Mouse (Mus musculus): ENCODE measurements around the gene Hipk2. TPM values are rescaled to one million over a fixed set of nuclear protein-coding genes. Genes with fewer than 3 reads are reported as not detected.

The Hipk2 gene
- polyA plus RNA-seq, 1 experiment from 2014 or later, result 25.8 TPM

DNA sequence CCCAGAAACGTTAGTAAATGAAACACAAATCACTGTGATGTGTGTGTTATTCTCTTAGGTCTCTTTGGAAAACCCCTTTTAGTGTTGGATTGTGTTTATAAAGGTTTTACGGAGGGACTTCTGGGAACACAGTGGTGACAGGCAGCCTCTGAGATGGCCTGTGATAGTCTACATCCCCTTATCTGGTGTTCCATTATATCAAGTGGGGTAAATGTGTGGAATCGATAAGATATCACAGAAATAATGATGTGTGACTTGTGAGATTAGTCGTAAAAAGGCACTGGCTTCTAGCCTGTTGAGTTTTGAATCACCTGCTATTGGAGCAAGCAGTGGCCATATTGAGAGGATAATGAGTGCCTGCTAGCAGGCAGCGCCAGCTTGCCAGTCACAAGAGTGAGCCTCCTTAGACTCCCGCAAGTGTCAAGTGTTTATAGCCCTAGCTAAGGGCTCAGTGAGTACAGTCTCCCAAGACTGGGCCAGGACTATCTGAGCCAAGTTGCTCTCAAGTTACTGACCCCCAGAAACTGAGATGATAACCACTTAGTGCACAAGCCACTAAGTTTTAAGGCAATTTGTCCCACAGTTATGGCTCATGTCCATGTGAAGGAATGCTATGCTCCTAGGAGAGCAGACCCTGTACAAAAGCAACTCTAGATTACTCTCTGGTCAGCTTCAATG, 113.2 kb downstream of the Hipk2 start:
- no peak for ATAC-seq (ENCODE audit: low FRiP score)
- Histone ChIP-seq H3K4me1 (ENCODE audit: control insufficient read depth, insufficient read depth, low read length) (peaks cover 14% of the 10 kb centered on the region), H3K36me3 (ENCODE audit: control insufficient read depth, insufficient read depth, low read length) (no peaks in the 10 kb centered on the region)

DNA sequence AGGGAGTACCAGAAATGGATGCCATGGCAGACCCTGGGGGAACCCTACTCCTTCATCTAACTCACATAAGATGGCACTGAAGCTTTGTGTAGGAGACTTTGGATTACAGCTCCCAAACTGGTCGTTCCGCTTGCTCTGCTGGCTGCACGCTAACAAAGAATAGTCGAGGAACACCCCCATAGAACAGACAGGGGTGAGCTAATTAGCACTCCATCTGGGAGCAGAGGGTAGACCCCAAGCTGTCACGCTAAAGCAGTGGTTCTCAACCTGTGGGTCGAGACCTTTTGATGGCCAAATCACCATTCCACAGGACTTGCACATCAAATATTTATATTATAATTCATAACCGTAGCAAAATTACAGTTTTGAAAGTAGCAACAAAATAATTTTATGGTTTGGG, 114.0 kb downstream of the Hipk2 start:
- Histone ChIP-seq H3K4me3 (ENCODE audit: low read depth, low read length) (no peak overlapping the region), H3K4me2 (no peak overlapping the region), H3K36me3 (ENCODE audit: control insufficient read depth, insufficient read depth, low read length) (no peaks in the 10 kb centered on the region), H3K27me3 (ENCODE audit: control insufficient read depth, insufficient read depth, low read length) (no peaks in the 10 kb centered on the region), H3K9me3 (ENCODE audit: control insufficient read depth, low read length) (no peaks in the 10 kb centered on the region), H3K27ac (ENCODE audit: low read depth, low read length) (no peak overlapping the region), H3K9ac (ENCODE audit: low read length) (no peak overlapping the region), H3K4me1 (ENCODE audit: control insufficient read depth, insufficient read depth, low read length) (peaks cover 14% of the 10 kb centered on the region)
- DNase-seq (ENCODE audit: low spot score, missing footprints), result no peak
- no peak for ATAC-seq (ENCODE audit: low FRiP score)
- 64% methylated on average over 7 of the region's 7 CpGs for WGBS

More for the DNA sequence above, 113.2 kb downstream of the Hipk2 start:
- H3K4me3 ChIP-seq (ENCODE audit: low read depth, low read length), result no peak overlapping the region
- no peak for DNase-seq (ENCODE audit: low spot score, missing footprints)
- H3K27me3 ChIP-seq (ENCODE audit: control insufficient read depth, insufficient read depth, low read length), result no peaks in the 10 kb centered on the region
- no peak overlapping the region for H3K9ac ChIP-seq (ENCODE audit: low read length)
- WGBS, result 79% methylated on average over 6 of the region's 6 CpGs
- H3K9me3 ChIP-seq (ENCODE audit: control insufficient read depth, low read length), result no peaks in the 10 kb centered on the region
- no peak overlapping the region for H3K27ac ChIP-seq (ENCODE audit: low read depth, low read length)
- H3K4me2 ChIP-seq, result no peak overlapping the region

DNA sequence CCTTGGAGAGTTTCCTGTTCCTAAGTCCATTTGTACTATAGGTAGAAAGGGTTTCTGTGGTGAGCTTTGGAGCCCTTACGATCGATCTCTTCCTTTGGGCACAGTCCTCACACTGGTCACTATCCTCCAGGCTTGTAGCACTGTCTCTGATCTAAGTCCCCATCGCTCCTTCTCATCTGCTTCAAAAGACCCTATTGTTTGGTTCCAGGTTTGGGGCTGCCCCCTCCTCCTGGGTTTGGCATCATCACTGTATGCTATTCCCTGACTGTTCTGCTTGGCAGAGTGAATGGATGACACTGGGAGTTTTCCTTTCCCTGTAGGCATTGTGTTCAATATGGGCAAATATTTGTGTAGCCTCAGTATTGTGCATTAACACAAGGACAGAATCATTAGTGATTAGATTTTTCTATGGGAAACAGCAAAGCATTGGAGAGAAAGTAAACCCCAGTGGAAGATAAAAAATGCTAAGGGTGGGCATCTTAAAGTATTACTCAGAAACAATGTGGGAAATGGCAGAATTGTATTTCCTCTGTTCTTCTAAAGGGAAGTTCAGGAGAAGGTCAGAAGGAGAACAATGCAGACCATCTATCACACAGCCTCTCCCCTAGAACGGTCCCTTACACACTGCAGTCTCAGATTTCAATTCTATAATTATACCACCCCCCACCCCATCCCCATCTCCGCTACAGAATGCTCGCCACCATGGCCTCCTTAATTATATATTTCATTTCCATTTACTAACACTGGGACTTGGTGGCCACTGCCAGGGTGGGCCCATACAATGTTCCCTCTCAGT, 114.9 kb downstream of the Hipk2 start:
- H3K4me3 ChIP-seq (ENCODE audit: low read depth, low read length), result no peak overlapping the region
- no peaks in the 10 kb centered on the region for H3K36me3 ChIP-seq (ENCODE audit: control insufficient read depth, insufficient read depth, low read length)
- no peak overlapping the region for H3K9ac ChIP-seq (ENCODE audit: low read length)
- H3K9me3 ChIP-seq (ENCODE audit: control insufficient read depth, low read length), result no peaks in the 10 kb centered on the region
- H3K27me3 ChIP-seq (ENCODE audit: control insufficient read depth, insufficient read depth, low read length), result no peaks in the 10 kb centered on the region
- ATAC-seq (ENCODE audit: low FRiP score) (no peak), DNase-seq (ENCODE audit: low spot score, missing footprints) (no peak)
- no peak overlapping the region for H3K4me2 ChIP-seq
- H3K4me1 ChIP-seq (ENCODE audit: control insufficient read depth, insufficient read depth, low read length), result peaks cover 14% of the 10 kb centered on the region
- WGBS, result 67% methylated on average over 6 of the region's 6 CpGs
- peak overlapping the region; percentile 5; the same call in 1 of the 2 replicates for H3K27ac ChIP-seq (ENCODE audit: low read depth, low read length)

DNA sequence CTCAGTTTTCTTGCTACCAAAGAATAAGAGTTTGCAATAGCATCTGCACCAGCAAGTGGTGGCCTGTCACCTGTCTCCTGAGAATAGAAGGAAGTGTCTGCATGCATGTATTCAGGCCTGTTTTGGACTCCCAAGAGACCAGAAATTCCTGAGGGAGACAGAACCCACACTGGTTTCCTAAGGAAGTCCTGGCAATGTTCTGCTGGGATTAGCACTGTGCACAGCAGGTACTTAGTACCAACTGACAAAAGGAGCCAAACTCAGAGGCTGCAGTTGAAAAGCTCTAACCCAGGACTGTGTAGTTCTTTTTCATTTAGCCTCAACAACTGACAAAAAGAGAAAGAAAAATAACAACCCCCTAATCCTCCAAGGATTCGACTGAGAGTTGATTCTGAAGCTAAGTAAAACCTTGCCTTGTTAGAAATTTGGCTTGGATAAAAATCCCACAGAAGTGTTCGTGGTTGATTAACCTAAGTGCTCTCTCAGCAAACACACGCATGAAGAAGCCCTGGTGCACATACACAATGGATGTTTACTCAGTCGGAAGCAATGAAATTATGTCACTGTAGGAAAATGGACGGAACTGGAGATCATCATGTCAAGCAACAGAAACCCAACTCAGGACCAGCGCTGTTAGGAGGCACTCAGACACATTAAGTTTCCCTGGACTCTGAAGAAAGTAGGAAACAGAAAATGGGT, 115.9 kb downstream of the Hipk2 start:
- 35% methylated on average over 6 of the region's 6 CpGs for WGBS
- ATAC-seq (ENCODE audit: low FRiP score) (no peak), DNase-seq (ENCODE audit: low spot score, missing footprints) (peak; percentile 90)
- Histone ChIP-seq H3K36me3 (ENCODE audit: control insufficient read depth, insufficient read depth, low read length) (no peaks in the 10 kb centered on the region), H3K9me3 (ENCODE audit: control insufficient read depth, low read length) (no peaks in the 10 kb centered on the region), H3K4me2 (no peak overlapping the region), H3K4me3 (ENCODE audit: low read depth, low read length) (no peak overlapping the region), H3K9ac (ENCODE audit: low read length) (no peak overlapping the region), H3K27ac (ENCODE audit: low read depth, low read length) (no peak overlapping the region), H3K4me1 (ENCODE audit: control insufficient read depth, insufficient read depth, low read length) (peaks cover 14% of the 10 kb centered on the region), H3K27me3 (ENCODE audit: control insufficient read depth, insufficient read depth, low read length) (no peaks in the 10 kb centered on the region)

DNA sequence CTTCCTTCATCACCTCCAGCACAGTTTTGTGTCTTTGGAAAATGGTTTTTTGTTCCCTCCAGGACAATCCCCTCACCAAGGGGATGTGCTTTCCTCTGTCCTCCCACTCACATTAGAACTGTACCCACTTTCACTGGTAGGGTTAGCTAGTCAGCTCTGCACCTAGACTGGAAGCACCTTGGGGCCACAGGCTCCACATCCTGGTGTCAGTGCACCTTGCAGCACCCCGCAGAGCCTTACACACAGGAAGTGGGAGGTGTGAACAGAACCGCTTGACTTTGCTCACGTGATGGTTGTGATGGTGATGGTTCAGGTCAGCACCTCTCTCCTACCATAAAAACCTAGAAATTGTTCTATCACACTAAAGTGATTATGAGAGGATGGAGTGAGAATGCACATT, 116.8 kb downstream of the Hipk2 start:
- H3K9me3 ChIP-seq (ENCODE audit: control insufficient read depth, low read length), result no peaks in the 10 kb centered on the region
- H3K9ac ChIP-seq (ENCODE audit: low read length), result no peak overlapping the region
- no peaks in the 10 kb centered on the region for H3K27me3 ChIP-seq (ENCODE audit: control insufficient read depth, insufficient read depth, low read length)
- H3K27ac ChIP-seq (ENCODE audit: low read depth, low read length), result no peak overlapping the region
- H3K36me3 ChIP-seq (ENCODE audit: control insufficient read depth, insufficient read depth, low read length), result no peaks in the 10 kb centered on the region
- DNase-seq (ENCODE audit: low spot score, missing footprints), result no peak
- no peak overlapping the region for H3K4me2 ChIP-seq
- WGBS, result 90% methylated on average over 3 of the region's 3 CpGs
- H3K4me3 ChIP-seq (ENCODE audit: low read depth, low read length), result no peak overlapping the region
- no peak for ATAC-seq (ENCODE audit: low FRiP score)
- H3K4me1 ChIP-seq (ENCODE audit: control insufficient read depth, insufficient read depth, low read length), result peaks cover 14% of the 10 kb centered on the region

DNA sequence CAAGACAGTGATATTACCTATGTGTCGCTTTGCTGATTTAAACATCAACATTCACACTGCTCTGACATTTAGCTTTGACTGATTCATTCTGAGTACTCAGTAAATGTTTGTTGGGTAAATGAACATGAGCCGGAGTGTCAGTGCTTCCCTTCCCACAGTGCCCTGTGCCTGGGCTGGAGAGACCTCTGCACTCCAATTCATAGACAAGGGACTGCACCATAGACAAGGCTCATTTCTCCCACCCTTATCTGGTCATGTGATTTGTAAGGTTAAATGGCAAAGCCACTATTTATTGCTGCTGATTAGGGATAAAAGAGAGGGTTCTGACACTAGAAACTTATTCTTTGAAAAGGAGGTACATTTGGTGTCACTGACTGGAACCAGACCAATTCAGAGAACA, 118.4 kb downstream of the Hipk2 start:
- Histone ChIP-seq H3K27me3 (ENCODE audit: control insufficient read depth, insufficient read depth, low read length) (no peaks in the 10 kb centered on the region), H3K4me1 (ENCODE audit: control insufficient read depth, insufficient read depth, low read length) (peaks cover 14% of the 10 kb centered on the region), H3K4me3 (ENCODE audit: low read depth, low read length) (no peak overlapping the region), H3K4me2 (no peak overlapping the region), H3K36me3 (ENCODE audit: control insufficient read depth, insufficient read depth, low read length) (no peaks in the 10 kb centered on the region), H3K9ac (ENCODE audit: low read length) (no peak overlapping the region), H3K27ac (ENCODE audit: low read depth, low read length) (no peak overlapping the region), H3K9me3 (ENCODE audit: control insufficient read depth, low read length) (no peaks in the 10 kb centered on the region)
- DNase-seq (ENCODE audit: low spot score, missing footprints), result no peak
- WGBS, result 90% methylated on average over 2 of the region's 2 CpGs
- no peak for ATAC-seq (ENCODE audit: low FRiP score)

DNA sequence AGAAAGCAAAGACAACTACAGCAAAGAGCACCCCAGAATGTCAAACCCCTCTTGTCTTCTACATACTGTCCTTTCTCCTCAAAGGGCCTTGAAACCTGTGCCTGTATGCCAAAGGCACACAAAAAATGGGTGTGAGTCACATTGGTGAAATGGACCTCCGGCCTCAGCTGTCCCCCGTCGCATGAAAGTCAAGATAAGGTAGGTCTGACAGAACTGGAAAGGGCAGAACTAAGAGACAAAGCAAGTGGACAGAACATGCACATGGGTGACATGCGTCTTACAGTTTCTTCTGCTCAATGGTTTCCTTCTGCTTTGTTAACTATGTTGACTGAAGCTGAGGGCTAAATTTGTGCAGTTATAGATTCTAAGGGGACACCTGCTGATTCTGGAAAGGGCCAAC, 119.0 kb downstream of the Hipk2 start:
- H3K27ac ChIP-seq (ENCODE audit: low read depth, low read length), result no peak overlapping the region
- ATAC-seq (ENCODE audit: low FRiP score) (no peak), DNase-seq (ENCODE audit: low spot score, missing footprints) (no peak)
- no peaks in the 10 kb centered on the region for H3K36me3 ChIP-seq (ENCODE audit: control insufficient read depth, insufficient read depth, low read length)
- no peak overlapping the region for H3K4me2 ChIP-seq
- no peak overlapping the region for H3K9ac ChIP-seq (ENCODE audit: low read length)
- WGBS, result 90% methylated on average over 4 of the region's 4 CpGs
- no peaks in the 10 kb centered on the region for H3K27me3 ChIP-seq (ENCODE audit: control insufficient read depth, insufficient read depth, low read length)
- no peaks in the 10 kb centered on the region for H3K9me3 ChIP-seq (ENCODE audit: control insufficient read depth, low read length)
- H3K4me3 ChIP-seq (ENCODE audit: low read depth, low read length), result no peak overlapping the region
- peaks cover 14% of the 10 kb centered on the region for H3K4me1 ChIP-seq (ENCODE audit: control insufficient read depth, insufficient read depth, low read length)

DNA sequence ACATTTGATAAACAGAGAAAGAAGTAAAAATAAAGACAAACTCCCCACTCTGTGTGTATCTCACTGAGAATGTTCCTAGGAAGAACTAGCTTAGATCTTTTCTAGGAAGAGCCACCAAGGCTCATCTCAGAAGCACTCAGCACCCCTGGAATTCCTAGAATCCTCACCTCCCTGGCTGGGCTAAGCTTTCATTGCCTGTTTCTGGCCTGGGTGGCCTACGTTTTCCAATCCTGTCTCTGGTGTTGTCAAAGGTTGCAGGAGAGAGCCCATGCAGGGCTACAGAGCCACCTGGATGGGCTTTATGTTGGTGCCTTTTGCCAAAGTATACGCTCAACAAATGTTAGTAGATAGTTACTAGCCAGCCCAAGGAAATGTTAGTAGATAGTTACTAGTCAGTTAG, 120.0 kb downstream of the Hipk2 start:
- no peak for ATAC-seq (ENCODE audit: low FRiP score)
- WGBS, result 63% methylated on average over 2 of the region's 2 CpGs
- H3K36me3 ChIP-seq (ENCODE audit: control insufficient read depth, insufficient read depth, low read length), result no peaks in the 10 kb centered on the region

DNA sequence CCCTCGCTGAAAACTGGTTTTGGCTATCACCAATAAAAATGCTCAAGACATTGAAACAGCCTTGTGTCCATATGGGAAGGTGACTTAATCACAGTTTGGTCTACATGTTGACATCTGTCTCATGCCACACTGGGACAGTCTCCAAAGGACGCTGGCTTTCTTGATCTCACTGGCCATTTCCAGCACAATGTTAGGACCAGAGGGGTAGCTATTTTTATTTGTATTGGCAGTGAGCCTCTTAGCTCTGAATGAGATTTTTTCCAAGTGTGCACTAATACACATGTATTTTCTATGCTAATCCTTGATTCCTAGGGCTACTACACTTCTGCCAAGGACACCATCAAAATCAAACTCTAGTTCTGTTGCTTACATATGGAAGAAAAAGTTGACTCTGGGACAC, 120.8 kb downstream of the Hipk2 start:
- Histone ChIP-seq H3K4me1 (ENCODE audit: control insufficient read depth, insufficient read depth, low read length) (peaks cover 4% of the 10 kb centered on the region), H3K27me3 (ENCODE audit: control insufficient read depth, insufficient read depth, low read length) (no peaks in the 10 kb centered on the region), H3K27ac (ENCODE audit: low read depth, low read length) (no peak overlapping the region), H3K36me3 (ENCODE audit: control insufficient read depth, insufficient read depth, low read length) (no peaks in the 10 kb centered on the region), H3K4me3 (ENCODE audit: low read depth, low read length) (no peak overlapping the region), H3K4me2 (no peak overlapping the region), H3K9ac (ENCODE audit: low read length) (no peak overlapping the region), H3K9me3 (ENCODE audit: control insufficient read depth, low read length) (no peaks in the 10 kb centered on the region)
- no peak for DNase-seq (ENCODE audit: low spot score, missing footprints)
- ATAC-seq (ENCODE audit: low FRiP score), result no peak
- WGBS, result 93% methylated on average over 2 of the region's 2 CpGs

More for the DNA sequence above, 120.0 kb downstream of the Hipk2 start:
- no peaks in the 10 kb centered on the region for H3K27me3 ChIP-seq (ENCODE audit: control insufficient read depth, insufficient read depth, low read length)
- no peak overlapping the region for H3K4me3 ChIP-seq (ENCODE audit: low read depth, low read length)
- no peak overlapping the region for H3K4me2 ChIP-seq
- H3K9me3 ChIP-seq (ENCODE audit: control insufficient read depth, low read length), result no peaks in the 10 kb centered on the region
- peaks cover 10% of the 10 kb centered on the region for H3K4me1 ChIP-seq (ENCODE audit: control insufficient read depth, insufficient read depth, low read length)
- no peak overlapping the region for H3K9ac ChIP-seq (ENCODE audit: low read length)
- H3K27ac ChIP-seq (ENCODE audit: low read depth, low read length), result no peak overlapping the region
- no peak for DNase-seq (ENCODE audit: low spot score, missing footprints)
